Mouse (Mus musculus) ovary, adult 2 months (tissue): ENCODE results near the gene Shisa9. TPM values are rescaled to one million over a fixed set of nuclear protein-coding genes. Genes with fewer than 3 reads are reported as not detected.

Experiments used
- polyA plus RNA-seq: library from polyadenylated mRNA; depleted of rRNA; stranded (reverse); fragments of >200 nt; gene quantifications from 2 replicates; pipeline ENCODE4 v1.2.3, GENCODE M21; 2012; rRNA removed

Shisa9 gene
- 1.7 and 4.4 TPM in 2 replicates for polyA plus RNA-seq

GRCm38 (mm10) chr16:11983616-11984270 is at the start of gene Shisa9:
TSS of gene Shisa9 (plus strand) at chr16:11984113.

Other genes with a start within 250 kb of the Shisa9 start
- gene Cpped1, start 74.7 kb upstream of the Shisa9 start, polyA plus RNA-seq = 13.3 and 17.7 TPM in 2 replicates